Mouse (Mus musculus) heart, adult 2 months (tissue): ENCODE data around the gene Fbxo22. TPM values are rescaled to one million over a fixed set of nuclear protein-coding genes. Genes with fewer than 3 reads are reported as not detected.

ENCODE experiments used
- DNase-seq, 2 experiments: peaks; one replicate each; pipeline ENCODE4 v3.0.0; 2021
- H3K27ac ChIP-seq: fragments of 200-600 bp; 2 replicates; pipeline ENCODE4 v1.8.1; 2022
- H3K27me3 ChIP-seq: fragments of 200-500 bp; 2 replicates; pipeline ENCODE4 v1.6.1; 2012; ENCODE audit warnings: mild to moderate bottlenecking, low read length, inconsistent platforms, mixed read lengths; ENCODE audit not compliant: control insufficient read depth, insufficient read depth
- H3K36me3 ChIP-seq: fragments of 200-500 bp; 2 replicates; pipeline ENCODE4 v1.6.1; 2012; ENCODE audit warnings: low read length, inconsistent platforms; ENCODE audit not compliant: control insufficient read depth, insufficient read depth
- H3K4me1 ChIP-seq: fragments of 200-500 bp; 2 replicates; pipeline ENCODE4 v1.6.1; 2011; ENCODE audit warnings: low read length; ENCODE audit not compliant: control insufficient read depth, insufficient read depth
- H3K4me3 ChIP-seq: fragments of 200-600 bp; 2 replicates; pipeline ENCODE4 v1.8.1; 2022
- H3K79me2 ChIP-seq: fragments of 200-500 bp; replicated peaks from 2 replicates; pipeline ENCODE4 v1.6.1; 2012; ENCODE audit warnings: mild to moderate bottlenecking, inconsistent platforms, low read length, moderate library complexity, mixed read lengths; ENCODE audit not compliant: control insufficient read depth, insufficient read depth
- H3K9ac ChIP-seq: fragments of 200-500 bp; 2 replicates; pipeline ENCODE4 v1.6.1; 2012; ENCODE audit warnings: low read depth, mild to moderate bottlenecking, control low read depth, inconsistent platforms, low read length, mixed read lengths
- CTCF ChIP-seq: fragments of 200-600 bp; IDR thresholded peaks from 2 replicates; pipeline ENCODE4 v1.8.1; 2022; ENCODE audit warnings: antibody characterized with exemption, mild to moderate bottlenecking, moderate library complexity
- EP300 ChIP-seq: fragments of 200-500 bp; IDR thresholded peaks from 2 replicates; pipeline ENCODE4 v1.6.1; 2011; ENCODE audit warnings: low read depth, low read length, control low read depth; ENCODE audit not compliant: insufficient read depth
- POLR2A ChIP-seq: fragments of 200-500 bp; IDR thresholded peaks from 2 replicates; pipeline ENCODE4 v1.6.1; 2011; ENCODE audit warnings: mild to moderate bottlenecking, low read depth, low read length, control low read depth; ENCODE audit not compliant: insufficient read depth
- WGBS: fragments of 180-500 bp; shearing (Covaris S2); methylation state at CpG from one replicate; pipeline ENCODE4 v1.1.7; 2018; 5-methylcytosine and 5-hydroxymethylcytosine counted together
- intact Hi-C: fragments of 180-260 bp; cut with DNase I; formaldehyde crosslinking; loops from one replicate; pipeline ENCODE4 v1.15.1; 2025
- polyA plus RNA-seq: library from polyadenylated mRNA; depleted of rRNA; stranded (reverse); fragments of >200 nt; gene quantifications from 2 replicates; pipeline ENCODE4 v1.2.3, GENCODE M21; 2012
- total RNA-seq, 2 experiments: library from RNA; stranded (reverse); gene quantifications; 2 replicates each; pipeline ENCODE4 v1.2.3; 2021

Gene Fbxo22
- total and polyA plus RNA-seq, 3 experiments: 12.9 to 34.7 (median 31.4) TPM

- no peak for DNase-seq
- Histone ChIP-seq H3K4me3 (no peak overlapping the region), H3K27ac (no peak overlapping the region), H3K79me2 (peaks cover 7% of the 10 kb centered on the region), H3K9ac (no peak overlapping the region), H3K4me1 (peaks cover 3% of the 10 kb centered on the region), H3K27me3 (no peaks in the 10 kb centered on the region), H3K36me3 (peaks cover 40% of the 10 kb centered on the region)
- WGBS: 57% methylated on average over 2 of the region's 2 CpGs
- intact Hi-C loops: no loop called here
- no peak for TF ChIP-seq POLR2A
- TF ChIP-seq CTCF: no peak
- TF ChIP-seq EP300: no peak
Observed at GRCm38 (mm10) chr9:55216078-55216477, 7.4 kb downstream of the Fbxo22 start.

GRCm38 (mm10) chr9:55217381-55217780, 8.7 kb downstream of the Fbxo22 start:
- TF ChIP-seq EP300 (no peak), CTCF (no peak), POLR2A (no peak)
- Histone ChIP-seq H3K27me3 (no peaks in the 10 kb centered on the region), H3K36me3 (peaks cover 44% of the 10 kb centered on the region), H3K79me2 (peaks cover 4% of the 10 kb centered on the region; the same call in 1 of the 2 replicates), H3K4me1 (peaks cover 1% of the 10 kb centered on the region), H3K9ac (no peak overlapping the region), H3K27ac (no peak overlapping the region), H3K4me3 (no peak overlapping the region)
- intact Hi-C loops: no loop called here
- WGBS: 84% methylated on average over 3 of the region's 3 CpGs
- DNase-seq: no peak

- H3K27ac ChIP-seq: peak overlapping the region; percentile 48
- no peaks in the 10 kb centered on the region for H3K79me2 ChIP-seq
- 63% methylated on average over 7 of the region's 7 CpGs for WGBS
- intact Hi-C loops: loop anchor here (2.0 kb wide), 1 partner anchor 16 kb away; the partner anchor contains the start of gene Fbxo22
- H3K9ac ChIP-seq: no peak overlapping the region
- no peak overlapping the region for H3K4me3 ChIP-seq
- H3K27me3 ChIP-seq: no peaks in the 10 kb centered on the region
- H3K4me1 ChIP-seq: peaks cover 3% of the 10 kb centered on the region
- no peak for TF ChIP-seq CTCF
- TF ChIP-seq POLR2A: peak; percentile 30; the same call in 1 of the 2 replicates
- TF ChIP-seq EP300: peak; percentile 79
- peak in 1 of 2 experiments; percentile 43 for DNase-seq
- peaks cover 16% of the 10 kb centered on the region for H3K36me3 ChIP-seq
Observed at GRCm38 (mm10) chr9:55225165-55225737, 16.5 kb downstream of the Fbxo22 start.

- H3K9ac ChIP-seq: no peak overlapping the region
- H3K4me1 ChIP-seq: peaks cover 3% of the 10 kb centered on the region
- no peak overlapping the region for H3K4me3 ChIP-seq
- no peak overlapping the region; the same call in 1 of the 2 replicates for H3K27ac ChIP-seq
- no peaks in the 10 kb centered on the region for H3K79me2 ChIP-seq
- no peak for DNase-seq
- TF ChIP-seq EP300 (no peak), POLR2A (no peak), CTCF (no peak)
- H3K36me3 ChIP-seq: peaks cover 15% of the 10 kb centered on the region
- intact Hi-C loops: no loop called here
- 91% methylated on average over 3 of the region's 3 CpGs for WGBS
- H3K27me3 ChIP-seq: no peaks in the 10 kb centered on the region
Observed at GRCm38 (mm10) chr9:55226251-55226650, 17.5 kb downstream of the Fbxo22 start.

GRCm38 (mm10) chr9:55228149-55228548, 19.4 kb downstream of the Fbxo22 start:
- WGBS: 59% methylated on average over 4 of the region's 4 CpGs
- intact Hi-C loops: no loop called here

GRCm38 (mm10) chr9:55229010-55229409, 20.3 kb downstream of the Fbxo22 start:
- intact Hi-C loops: no loop called here
- no peak for TF ChIP-seq EP300
- no peak for TF ChIP-seq CTCF
- TF ChIP-seq POLR2A: no peak
- Histone ChIP-seq H3K27me3 (no peaks in the 10 kb centered on the region), H3K4me3 (no peak overlapping the region), H3K79me2 (no peaks in the 10 kb centered on the region), H3K9ac (no peak overlapping the region), H3K27ac (no peak overlapping the region), H3K4me1 (peaks cover 4% of the 10 kb centered on the region), H3K36me3 (peaks cover 11% of the 10 kb centered on the region)
- 61% methylated on average over 10 of the region's 10 CpGs for WGBS
- no peak for DNase-seq

More at GRCm38 (mm10) chr9:55228149-55228548, 19.4 kb downstream of the Fbxo22 start:
- no peaks in the 10 kb centered on the region for H3K27me3 ChIP-seq
- no peaks in the 10 kb centered on the region for H3K79me2 ChIP-seq
- no peak for DNase-seq
- no peak overlapping the region for H3K4me3 ChIP-seq
- TF ChIP-seq EP300 (no peak), CTCF (no peak), POLR2A (no peak)
- peaks cover 4% of the 10 kb centered on the region for H3K4me1 ChIP-seq
- no peak overlapping the region for H3K9ac ChIP-seq
- H3K36me3 ChIP-seq: peaks cover 11% of the 10 kb centered on the region
- H3K27ac ChIP-seq: no peak overlapping the region
